Mouse (Mus musculus) frontal cortex, adult 2 months (tissue): ENCODE results near the gene Utp14a. TPM values are rescaled to one million over a fixed set of nuclear protein-coding genes. Genes with fewer than 3 reads are reported as not detected.
"Not testable (repeated sequence)": the region's sequence is repeated elsewhere in the genome, so short reads cannot be mapped to it uniquely, and the experiment has no call there.

Experiments
- DNase-seq, 2 experiments: peaks; one replicate each; pipeline ENCODE4 v3.0.0; 2022; ENCODE audit warnings: low spot score in 1 of 2; ENCODE audit errors: extremely low spot score in 1 of 2
- polyA plus RNA-seq: library from polyadenylated mRNA; depleted of rRNA; stranded (reverse); fragments of >200 nt; gene quantifications from 2 replicates; pipeline ENCODE4 v1.2.3, GENCODE M21; 2012; rRNA removed

The Utp14a gene
- 13.9 and 15.2 TPM in 2 replicates for polyA plus RNA-seq

- peak; percentile 91 to 97 for DNase-seq
These were observed at the start of gene Utp14a for GRCm38 (mm10) chrX:48256468-48257007. TSS of gene Utp14a (plus strand) at chrX:48256862.

DNA sequence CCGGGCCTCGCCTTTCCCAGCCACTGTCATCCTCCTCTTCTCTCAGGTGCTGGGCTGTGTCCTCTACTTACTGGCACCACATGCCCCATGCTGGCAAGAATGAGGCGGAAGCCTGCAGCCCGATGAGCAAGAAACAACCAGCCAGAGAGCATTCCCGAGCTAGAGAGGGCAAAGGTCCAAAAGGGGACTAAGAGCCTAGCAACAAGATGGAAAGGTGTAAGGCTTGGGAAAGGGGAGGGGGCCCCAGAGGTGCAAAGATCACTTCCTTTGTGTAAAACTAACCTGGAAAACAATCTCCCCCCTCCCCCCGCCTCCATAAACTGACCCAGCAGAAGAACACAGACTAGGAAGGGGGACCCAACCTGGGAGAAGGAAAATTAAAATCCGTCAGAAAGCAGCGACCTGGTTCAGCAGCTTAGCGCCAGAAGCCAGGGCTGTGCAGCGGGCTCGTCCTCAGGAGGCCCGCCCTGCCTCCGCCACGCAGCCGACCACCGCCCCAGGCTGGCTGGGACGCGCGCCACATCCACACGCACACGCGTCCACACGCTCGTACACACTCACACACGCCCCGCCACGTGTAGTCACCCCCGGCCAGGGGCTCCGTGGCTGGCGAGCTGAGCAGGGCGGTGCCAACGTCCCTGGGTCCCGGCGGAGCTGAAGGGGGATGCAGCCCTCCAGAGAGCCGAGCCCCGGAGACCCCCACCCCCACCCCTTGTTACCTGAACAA, 48.7 kb upstream of the Utp14a start:
- no peak for DNase-seq

- peak; percentile 77 to 94 for DNase-seq
These were observed 48.0 kb upstream of the Utp14a start, which contains the start of gene Zdhhc9 for GRCm38 (mm10) chrX:48208519-48209185. TSS of gene Zdhhc9 (minus strand) at chrX:48208878.

- not testable (repeated sequence) for DNase-seq
These were observed 46.9 kb upstream of the Utp14a start for GRCm38 (mm10) chrX:48209746-48210145.

DNA sequence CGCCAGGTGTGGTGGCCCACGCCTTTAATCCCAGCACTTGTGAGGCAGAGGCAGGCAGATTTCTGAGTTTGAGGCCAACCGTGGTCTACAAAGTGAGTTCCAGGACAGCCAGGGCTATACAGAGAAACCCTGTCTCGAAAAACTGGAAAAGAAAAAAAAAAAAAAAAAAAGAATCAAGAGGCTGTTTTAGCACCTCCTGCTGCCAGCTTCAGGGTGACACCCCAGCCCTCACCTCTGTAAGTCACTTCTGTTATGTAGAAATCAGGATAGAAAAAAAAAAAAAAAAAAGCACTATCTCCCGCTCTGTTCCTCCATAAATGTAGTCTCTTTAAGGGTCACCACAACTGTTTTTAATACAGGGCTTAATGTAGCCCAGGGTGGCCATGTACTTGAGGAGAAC, 37.2 kb upstream of the Utp14a start:
- DNase-seq, result no peak

DNA sequence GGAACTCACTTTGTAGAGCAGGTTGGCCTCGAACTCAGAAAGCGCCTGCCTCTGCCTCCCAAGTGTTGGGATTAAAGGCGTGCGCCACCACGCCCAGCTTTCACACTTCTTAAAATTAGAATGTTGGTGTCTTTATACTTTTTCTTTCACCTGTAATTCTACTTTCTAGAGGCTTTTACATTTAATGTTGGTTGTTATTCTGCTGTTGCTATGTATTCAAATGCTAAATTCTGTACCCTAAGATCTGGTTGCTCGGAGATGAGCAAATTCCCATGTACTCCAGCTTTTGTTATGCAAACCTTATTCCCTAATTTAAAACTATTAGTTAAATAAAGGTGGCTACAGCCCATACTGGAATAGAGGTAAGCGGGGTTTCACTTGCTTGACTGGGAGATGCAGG, 34.0 kb upstream of the Utp14a start:
- no peak for DNase-seq

- no peak for DNase-seq
These were observed 30.4 kb upstream of the Utp14a start for GRCm38 (mm10) chrX:48226225-48226624.

DNA sequence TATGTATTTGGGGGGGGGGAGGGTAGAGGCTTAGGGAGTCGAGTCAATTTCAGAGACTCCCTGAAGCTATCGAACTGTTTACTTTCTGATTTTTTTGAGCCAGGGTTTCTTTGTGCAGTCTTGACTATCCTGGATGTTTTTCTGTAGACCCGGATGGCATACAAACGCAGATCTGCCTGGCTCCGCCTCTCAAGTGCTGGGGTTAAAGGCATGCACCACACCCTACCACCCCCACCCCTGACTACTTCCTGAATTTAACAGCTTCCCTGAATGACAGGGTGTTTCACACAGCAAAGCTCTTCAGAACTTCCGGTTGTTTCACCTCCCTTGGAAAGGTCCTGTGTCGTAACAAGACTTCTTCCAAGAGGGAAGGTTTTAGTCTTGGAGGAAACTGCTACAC, 22.2 kb upstream of the Utp14a start:
- DNase-seq, result no peak

GRCm38 (mm10) chrX:48255830-48256428, 733 bp upstream of the Utp14a start:
- DNase-seq, result no peak

DNA sequence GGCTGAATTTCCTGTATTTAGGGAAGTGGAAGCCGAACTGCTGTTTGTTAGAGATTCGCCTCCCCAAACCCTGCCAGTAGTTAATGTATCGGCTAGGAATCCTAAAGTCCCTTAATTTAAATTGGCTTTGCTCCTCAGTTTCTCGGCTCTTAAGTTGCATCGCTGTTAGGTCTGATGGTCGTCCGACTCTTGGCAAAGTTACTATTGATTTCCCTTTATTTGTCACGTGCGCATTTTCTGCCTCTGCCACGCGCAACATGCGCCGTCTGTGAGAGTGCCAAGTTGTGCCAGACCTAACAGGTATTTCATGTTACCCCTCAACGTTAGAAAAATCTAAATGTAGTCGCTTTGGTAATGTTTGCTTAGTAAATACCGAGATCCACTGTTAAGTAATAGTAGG, 349 bp downstream of the Utp14a start:
- DNase-seq, result peak in 1 of 2 experiments; percentile 8

DNA sequence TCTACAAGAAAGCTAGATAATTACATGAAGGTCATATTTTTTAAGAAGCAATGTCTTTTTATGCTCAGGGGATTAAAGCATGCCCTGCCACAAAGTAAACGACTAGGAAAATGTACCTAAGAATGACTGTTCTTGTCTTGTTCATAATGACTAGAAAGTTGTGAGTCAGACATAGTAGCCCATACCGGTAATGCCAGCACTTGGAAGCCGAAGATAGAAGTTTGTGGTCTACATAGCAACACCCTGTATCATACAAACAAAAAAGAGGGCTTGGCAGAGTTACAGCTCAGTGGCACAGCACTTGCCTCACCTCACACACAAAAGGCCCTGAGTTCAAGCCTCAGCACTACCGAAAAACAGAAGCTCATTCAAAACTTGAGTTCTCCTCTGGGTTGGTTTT, 15.0 kb downstream of the Utp14a start:
- DNase-seq, result no peak

DNA sequence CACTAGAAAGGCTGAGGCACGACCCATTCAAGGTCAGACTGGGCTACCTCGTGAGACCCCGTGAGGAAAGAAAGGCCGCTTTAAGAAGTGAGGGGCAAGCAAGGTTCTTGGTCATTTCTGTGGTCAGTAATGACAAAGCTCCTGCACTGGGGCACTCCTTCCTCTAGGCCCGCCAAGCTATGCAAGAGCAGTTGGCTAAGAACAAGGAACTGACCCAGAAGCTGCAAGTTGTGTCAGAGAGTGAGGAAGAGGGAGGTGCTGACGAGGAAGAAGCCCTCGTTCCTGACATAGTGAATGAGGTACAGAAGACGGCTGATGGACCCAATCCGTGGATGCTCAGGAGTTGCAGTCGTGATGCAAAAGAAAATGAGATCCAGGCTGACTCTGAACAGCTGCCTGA, 18.0 kb downstream of the Utp14a start:
- no peak for DNase-seq

DNA sequence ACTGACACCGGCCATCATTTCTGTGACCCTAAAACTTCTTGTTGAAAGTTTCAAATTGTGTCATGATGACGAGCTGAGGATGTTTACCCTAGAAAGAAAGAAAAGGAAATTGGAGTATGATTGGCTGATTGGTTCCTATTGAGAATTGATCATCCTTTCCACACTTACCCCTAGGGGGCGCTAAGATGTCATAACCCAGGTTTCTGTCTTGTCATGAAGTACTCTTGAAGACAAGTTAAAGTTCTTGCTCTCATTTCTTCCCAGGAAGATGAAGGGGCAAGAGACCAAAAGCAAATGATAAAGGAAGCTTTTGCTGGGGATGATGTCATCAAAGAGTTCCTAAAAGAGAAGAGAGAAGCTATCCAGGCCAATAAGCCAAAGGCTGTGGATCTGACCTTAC, 21.4 kb downstream of the Utp14a start:
- peak in 1 of 2 experiments; percentile 62 for DNase-seq

- DNase-seq, result peak; percentile 38 to 75
These were observed 27.8 kb downstream of the Utp14a start for GRCm38 (mm10) chrX:48284386-48285005.

- peak; percentile 11 to 40 for DNase-seq
These were observed 28.5 kb downstream of the Utp14a start for GRCm38 (mm10) chrX:48285006-48285650.

GRCm38 (mm10) chrX:48285651-48286021, 29.0 kb downstream of the Utp14a start:
- DNase-seq, result peak in 1 of 2 experiments; percentile 9

GRCm38 (mm10) chrX:48286488-48286887, 29.8 kb downstream of the Utp14a start:
- no peak for DNase-seq

DNA sequence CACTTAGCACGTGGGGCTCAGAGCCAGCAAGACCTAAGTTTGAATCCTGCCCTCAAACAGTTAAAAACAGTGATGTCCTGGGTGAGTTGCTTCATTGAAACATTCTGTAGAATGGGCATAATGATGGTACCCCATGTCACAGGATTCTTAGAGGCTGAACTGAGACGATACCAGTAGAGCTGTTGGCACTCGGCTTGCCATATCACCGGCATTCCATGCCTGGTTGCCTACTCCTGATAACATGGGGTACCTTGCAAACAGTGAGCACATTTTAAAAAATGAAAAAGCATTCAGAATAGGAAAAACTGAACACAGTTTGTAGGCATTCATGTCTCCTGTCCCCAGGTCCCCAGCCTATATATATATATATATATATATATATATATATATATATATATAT, 31.3 kb downstream of the Utp14a start:
- DNase-seq, result no peak

DNA sequence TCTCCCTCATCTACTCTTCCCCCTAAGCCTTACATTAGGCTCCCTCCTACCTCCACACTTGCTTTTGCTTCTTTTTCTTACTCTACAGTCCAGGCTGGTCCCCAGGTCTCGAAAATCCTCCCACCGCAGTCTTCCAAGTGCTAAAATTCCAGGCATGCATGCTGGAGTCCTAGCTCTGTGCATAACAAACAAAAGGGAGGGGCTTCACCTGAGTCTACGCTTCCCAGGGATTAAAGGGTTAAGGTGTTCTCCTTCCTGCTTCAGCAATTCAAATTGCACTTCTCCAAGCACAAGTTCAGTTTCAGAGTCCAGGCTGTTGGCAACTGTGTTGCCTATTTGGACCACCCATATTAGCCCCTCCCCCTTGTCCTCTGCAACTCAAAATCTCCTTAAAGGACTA, 34.8 kb downstream of the Utp14a start:
- no peak for DNase-seq

- DNase-seq, result no peak
These were observed 48.7 kb downstream of the Utp14a start for GRCm38 (mm10) chrX:48305356-48305755.
